Mouse (Mus musculus) embryo, embryonic 9.5 days (tissue): ENCODE measurements around the gene Laptm5.
A peak's percentile ranks its signal among the peaks of the same experiment; 100 is the strongest.

Experiments used
- DNase-seq: peaks from one replicate; pipeline ENCODE4 v3.0.0-alpha.2; 2017; ENCODE audit errors: extremely low spot score

The Laptm5 gene

GRCm38 (mm10) chr4:130920951-130921693 lies 8.2 kb downstream of the Laptm5 start:
- DNase-seq, result no peak

GRCm38 (mm10) chr4:130921986-130922385 lies 9.1 kb downstream of the Laptm5 start:
- no peak for DNase-seq

- DNase-seq, result no peak
Observed at GRCm38 (mm10) chr4:130926274-130926673, 13.3 kb downstream of the Laptm5 start.

GRCm38 (mm10) chr4:130927821-130928220 lies 14.9 kb downstream of the Laptm5 start:
- DNase-seq, result no peak

- no peak for DNase-seq
Observed at GRCm38 (mm10) chr4:130942644-130943043, 29.7 kb downstream of the Laptm5 start.

- no peak for DNase-seq
Observed at GRCm38 (mm10) chr4:130944112-130944511, 31.2 kb downstream of the Laptm5 start, which contains the start of gene Matn1. TSS of gene Matn1 (plus strand) at chr4:130944385.

GRCm38 (mm10) chr4:130944779-130945178 lies 31.9 kb downstream of the Laptm5 start:
- DNase-seq, result no peak

- DNase-seq, result peak; percentile 47
Observed at GRCm38 (mm10) chr4:130947094-130947647, 34.2 kb downstream of the Laptm5 start.

GRCm38 (mm10) chr4:130949821-130950384 lies 37.0 kb downstream of the Laptm5 start:
- DNase-seq, result no peak

GRCm38 (mm10) chr4:130952531-130952930 lies 39.6 kb downstream of the Laptm5 start:
- DNase-seq, result no peak

GRCm38 (mm10) chr4:130957156-130957555 lies 44.2 kb downstream of the Laptm5 start:
- DNase-seq, result no peak

- no peak for DNase-seq
Observed at GRCm38 (mm10) chr4:130958812-130959211, 45.9 kb downstream of the Laptm5 start.

- no peak for DNase-seq
Observed at GRCm38 (mm10) chr4:130959678-130960077, 46.8 kb downstream of the Laptm5 start.

- DNase-seq, result peak; percentile 86
Observed at GRCm38 (mm10) chr4:130960118-130960734, 47.3 kb downstream of the Laptm5 start.

GRCm38 (mm10) chr4:130971278-130971677 lies 58.4 kb downstream of the Laptm5 start:
- DNase-seq, result no peak

- no peak for DNase-seq
Observed at GRCm38 (mm10) chr4:130972421-130972829, 59.5 kb downstream of the Laptm5 start.

GRCm38 (mm10) chr4:130973332-130974263 lies 60.7 kb downstream of the Laptm5 start:
- DNase-seq, result no peak

- no peak for DNase-seq
Observed at GRCm38 (mm10) chr4:130978981-130979380, 66.1 kb downstream of the Laptm5 start.

GRCm38 (mm10) chr4:130984416-130985182 lies 71.7 kb downstream of the Laptm5 start:
- no peak for DNase-seq
